Mouse (Mus musculus) E14TG2a.4 (cell line): ENCODE data around the gene Ldha.

Experiments
- H3K27me3 ChIP-seq: 2 replicates; pipeline ENCODE4 v1.6.1; 2014; ENCODE audit warnings: low read length, control low read depth; ENCODE audit not compliant: insufficient read depth
- H3K36me3 ChIP-seq: 2 replicates; pipeline ENCODE4 v1.6.1; 2014; ENCODE audit warnings: low read length, control low read depth; ENCODE audit not compliant: insufficient read depth
- H3K4me1 ChIP-seq: replicated peaks from 2 replicates; pipeline ENCODE4 v1.6.1; 2014; ENCODE audit warnings: low read depth, low read length, control low read depth
- H3K4me3 ChIP-seq: replicated peaks from 2 replicates; pipeline ENCODE4 v1.5.1; 2014; ENCODE audit warnings: mild to moderate bottlenecking, low read length
- H3K9me3 ChIP-seq: 2 replicates; pipeline ENCODE4 v1.6.1; 2014; ENCODE audit warnings: low read length, control low read depth
- CTCF ChIP-seq: conservative IDR thresholded peaks from 2 replicates; pipeline ENCODE4 v1.5.1; 2014; ENCODE audit warnings: low read length
- NANOG ChIP-seq: IDR thresholded peaks from 2 replicates; pipeline ENCODE4 v1.6.1; 2014; ENCODE audit warnings: borderline replicate concordance, low read length, mixed read lengths
- POU5F1 ChIP-seq: IDR thresholded peaks from 2 replicates; pipeline ENCODE4 v1.6.1; 2014; ENCODE audit warnings: low read length, borderline replicate concordance

Gene Ldha

DNA sequence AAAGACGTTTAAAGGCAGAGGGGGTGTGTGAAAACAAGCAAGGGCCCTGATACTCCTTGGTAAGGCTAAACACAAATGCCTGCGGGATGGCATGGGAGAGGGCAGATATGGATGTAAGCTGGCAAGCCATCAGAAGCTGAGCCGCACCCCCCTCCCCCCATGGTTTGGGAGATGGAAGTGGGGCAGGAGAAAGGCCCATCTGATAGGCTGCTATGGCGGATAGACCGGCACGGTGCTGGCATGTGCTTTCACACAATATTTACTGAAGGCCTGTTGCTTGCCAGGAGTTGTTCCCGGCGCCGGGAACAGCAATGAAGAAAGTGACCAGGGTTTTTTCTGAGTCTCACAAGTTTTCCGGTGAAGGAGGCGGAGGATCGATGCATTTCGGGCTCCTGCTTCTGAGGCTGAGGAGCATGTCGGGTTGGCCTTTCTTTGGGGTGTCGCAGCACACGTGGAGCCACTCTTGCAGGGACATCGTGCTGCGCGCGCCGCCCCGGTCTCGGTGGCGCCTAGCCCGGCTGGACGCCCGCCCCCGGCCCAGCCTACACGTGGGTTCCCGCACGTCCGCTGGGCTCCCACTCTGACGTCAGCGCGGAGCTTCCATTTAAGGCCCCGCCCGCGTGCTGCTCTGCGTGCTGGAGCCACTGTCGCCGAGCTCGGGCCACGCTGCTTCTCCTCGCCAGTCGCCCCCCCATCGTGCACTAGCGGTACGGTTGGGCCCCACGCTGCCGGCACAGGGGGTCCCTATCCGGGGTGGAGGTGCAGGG lies 4.1 kb downstream of the Ldha start:
- Histone ChIP-seq H3K9me3 (no peaks in the 10 kb centered on the region), H3K4me1 (peaks cover 67% of the 10 kb centered on the region)

DNA sequence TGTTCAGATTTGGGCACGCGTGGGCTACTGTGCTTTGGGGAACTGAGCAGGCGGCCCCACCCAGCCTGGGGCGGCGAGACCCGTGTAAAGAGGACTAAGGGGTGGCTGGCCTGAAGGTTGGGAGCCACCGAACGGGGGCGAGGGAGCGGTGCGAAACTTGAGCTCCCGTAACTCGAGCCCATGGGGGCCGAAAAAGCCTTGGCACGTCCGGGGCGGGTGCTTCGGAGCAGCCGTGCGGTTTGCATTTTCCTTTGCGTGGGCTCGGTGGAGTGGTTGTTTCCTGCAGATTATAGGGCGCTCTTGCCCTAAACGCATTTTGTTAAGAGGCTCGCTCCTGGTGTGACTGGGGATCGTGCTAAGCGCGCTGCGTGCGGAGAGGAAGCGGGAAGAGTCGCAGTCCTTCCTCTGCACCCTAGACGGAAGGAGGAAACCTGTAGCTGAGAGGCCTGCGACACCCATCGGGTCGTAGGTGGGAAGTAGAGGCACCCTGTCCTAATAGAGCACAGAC lies 4.8 kb downstream of the Ldha start:
- TF ChIP-seq POU5F1 (no peak), CTCF (no peak), NANOG (no peak)
- H3K9me3 ChIP-seq, result no peaks in the 10 kb centered on the region
- H3K27me3 ChIP-seq, result peaks cover 15% of the 10 kb centered on the region; the same call in 1 of the 2 replicates

More for the DNA sequence above, 4.1 kb downstream of the Ldha start:
- peaks cover 50% of the 10 kb centered on the region for H3K36me3 ChIP-seq
- H3K4me3 ChIP-seq, result peak overlapping the region; percentile 98
- peaks cover 15% of the 10 kb centered on the region; the same call in 1 of the 2 replicates for H3K27me3 ChIP-seq
- no peak for TF ChIP-seq POU5F1
- TF ChIP-seq NANOG, result no peak
- no peak for TF ChIP-seq CTCF

DNA sequence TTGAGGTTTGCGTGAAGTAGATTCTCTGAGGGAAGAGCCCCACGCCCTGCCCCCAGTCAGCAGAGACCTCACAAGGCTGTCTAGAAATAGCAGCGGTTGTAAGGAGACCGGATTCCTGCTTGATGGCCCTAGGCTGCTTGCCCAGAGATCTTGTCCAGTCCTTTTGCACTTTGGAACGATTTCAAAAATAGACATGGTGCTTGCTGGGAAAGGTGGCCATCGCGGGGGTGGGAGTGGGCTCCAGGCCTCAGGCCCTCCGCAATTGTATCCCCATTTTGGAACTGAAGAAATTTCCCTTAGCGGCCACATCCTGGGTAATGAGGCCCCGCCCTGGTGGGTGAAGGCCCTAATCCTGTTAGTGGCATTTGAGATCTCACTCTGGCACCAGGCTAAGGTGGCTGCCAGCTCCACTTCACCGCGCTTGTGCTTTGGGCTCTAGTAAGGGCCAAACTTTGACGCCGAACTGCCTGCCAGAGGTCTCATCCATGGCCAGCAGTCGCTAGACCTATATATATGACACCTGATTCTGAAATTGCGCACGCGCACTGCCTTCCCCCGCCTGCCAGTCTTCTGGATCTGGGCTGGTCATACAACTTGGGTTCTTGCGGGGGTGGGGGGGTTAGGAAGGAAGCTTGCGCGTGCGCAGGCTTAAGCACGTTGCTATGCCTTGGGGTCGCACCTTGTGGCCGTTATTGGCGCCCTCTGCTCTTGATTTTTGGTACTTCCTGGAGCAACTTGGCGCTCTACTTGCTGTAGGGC lies 5.4 kb downstream of the Ldha start:
- no peak for TF ChIP-seq CTCF
- TF ChIP-seq POU5F1, result no peak
- TF ChIP-seq NANOG, result no peak
- peaks cover 64% of the 10 kb centered on the region for H3K4me1 ChIP-seq
- no peaks in the 10 kb centered on the region for H3K9me3 ChIP-seq
- peaks cover 15% of the 10 kb centered on the region; the same call in 1 of the 2 replicates for H3K27me3 ChIP-seq
- H3K36me3 ChIP-seq, result peaks cover 62% of the 10 kb centered on the region
- peak overlapping the region; percentile 98 for H3K4me3 ChIP-seq

More for the DNA sequence above, 4.8 kb downstream of the Ldha start:
- peaks cover 64% of the 10 kb centered on the region for H3K4me1 ChIP-seq
- H3K36me3 ChIP-seq, result peaks cover 55% of the 10 kb centered on the region
- peak overlapping the region; percentile 98 for H3K4me3 ChIP-seq

DNA sequence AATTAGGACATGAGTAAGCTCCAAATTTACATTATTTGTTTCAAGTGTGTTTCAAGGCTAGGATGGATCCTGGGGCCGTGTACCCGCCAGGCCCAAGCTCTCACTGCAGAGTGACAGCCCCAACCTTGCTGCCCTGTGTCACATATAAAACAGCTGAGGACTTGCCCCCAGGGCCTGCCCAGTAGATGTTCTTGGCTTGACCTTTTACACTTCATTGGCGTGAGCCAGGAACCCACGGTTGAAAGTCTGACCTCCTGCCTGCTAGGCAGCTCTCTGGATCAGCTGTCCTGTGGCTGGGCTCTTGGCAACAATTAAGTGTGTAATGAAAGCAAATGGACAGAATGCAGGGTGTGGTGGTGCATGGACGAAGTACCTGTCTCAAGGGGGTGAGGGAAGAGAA lies 8.0 kb downstream of the Ldha start:
- Histone ChIP-seq H3K27me3 (0 out of 2 replicates have a peak, but pooled peaks cover 7% of the 10 kb centered on the region), H3K4me1 (peaks cover 62% of the 10 kb centered on the region), H3K4me3 (peak overlapping the region; percentile 41), H3K9me3 (no peaks in the 10 kb centered on the region), H3K36me3 (peaks cover 80% of the 10 kb centered on the region)
- TF ChIP-seq NANOG, result no peak
- TF ChIP-seq POU5F1, result no peak
- no peak for TF ChIP-seq CTCF

DNA sequence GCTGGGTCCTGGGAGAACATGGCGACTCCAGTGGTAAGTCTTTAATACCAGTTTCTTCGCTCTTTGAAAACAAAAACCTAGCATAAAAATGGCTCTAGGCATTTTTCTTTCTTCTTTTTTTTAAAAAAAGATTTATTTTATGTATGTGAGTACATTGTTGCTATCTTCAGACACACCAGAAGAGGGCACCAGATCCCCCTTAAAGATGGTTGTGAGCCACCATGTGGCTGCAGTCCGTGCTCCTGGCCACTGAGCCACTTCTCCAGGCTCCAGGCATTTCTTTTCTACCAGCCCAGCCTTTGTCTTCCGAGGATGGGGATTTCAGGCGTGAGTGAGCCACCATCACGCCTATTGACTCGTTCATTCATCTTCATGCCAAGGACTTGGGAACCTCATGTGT lies 9.8 kb downstream of the Ldha start:
- Histone ChIP-seq H3K9me3 (no peaks in the 10 kb centered on the region), H3K4me3 (no peak overlapping the region), H3K4me1 (peaks cover 65% of the 10 kb centered on the region), H3K27me3 (0 out of 2 replicates have a peak, but pooled peaks cover 7% of the 10 kb centered on the region), H3K36me3 (peaks cover 98% of the 10 kb centered on the region)
- TF ChIP-seq POU5F1 (no peak), CTCF (peak; percentile 24)

DNA sequence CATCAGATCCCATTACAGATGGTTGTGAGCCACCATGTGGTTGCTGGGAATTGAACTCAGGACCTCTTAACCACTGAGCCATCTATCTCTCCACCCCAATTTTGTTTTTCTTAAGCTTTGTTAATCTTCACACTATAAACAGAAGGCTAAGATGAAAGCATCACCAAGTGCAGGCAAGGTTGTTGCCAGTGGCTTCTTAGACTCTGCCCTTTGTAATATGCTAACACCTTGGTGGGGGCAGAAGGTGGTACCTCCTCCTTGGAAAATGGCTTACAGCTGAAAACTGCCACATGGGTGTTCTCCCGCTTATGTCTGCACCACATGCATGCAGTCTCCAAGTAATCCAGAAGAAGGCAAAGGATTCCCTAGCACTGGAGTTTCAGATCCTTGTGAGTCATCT lies 11.4 kb downstream of the Ldha start:
- Histone ChIP-seq H3K9me3 (no peaks in the 10 kb centered on the region), H3K4me1 (peaks cover 59% of the 10 kb centered on the region), H3K27me3 (no peaks in the 10 kb centered on the region), H3K4me3 (no peak overlapping the region), H3K36me3 (peaks cover 86% of the 10 kb centered on the region)
- TF ChIP-seq POU5F1, result no peak
- TF ChIP-seq NANOG, result no peak
- no peak for TF ChIP-seq CTCF

DNA sequence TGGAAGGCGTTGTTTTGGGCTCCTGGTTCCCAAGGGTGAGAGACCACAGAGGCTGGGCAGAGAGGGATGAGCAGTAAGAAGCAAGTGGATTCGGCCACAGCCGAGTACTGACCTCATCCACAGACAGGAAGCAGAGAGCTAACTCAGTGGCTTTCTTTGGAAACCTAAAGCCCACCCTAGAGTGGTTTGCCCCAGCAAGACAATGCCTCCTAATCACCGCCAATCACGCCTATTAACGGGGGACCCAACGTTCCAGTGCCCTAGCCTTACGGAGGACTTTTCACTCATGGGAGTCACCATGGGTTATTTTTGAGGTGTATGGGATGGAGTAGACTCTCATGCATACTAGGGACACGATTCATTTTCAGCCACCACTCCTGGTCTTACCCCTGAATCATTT lies 12.1 kb downstream of the Ldha start:
- Histone ChIP-seq H3K4me1 (peaks cover 55% of the 10 kb centered on the region), H3K9me3 (no peaks in the 10 kb centered on the region), H3K36me3 (peaks cover 79% of the 10 kb centered on the region), H3K27me3 (no peaks in the 10 kb centered on the region), H3K4me3 (no peak overlapping the region)
- peak; percentile 82 for TF ChIP-seq NANOG
- TF ChIP-seq CTCF, result no peak
- no peak for TF ChIP-seq POU5F1

DNA sequence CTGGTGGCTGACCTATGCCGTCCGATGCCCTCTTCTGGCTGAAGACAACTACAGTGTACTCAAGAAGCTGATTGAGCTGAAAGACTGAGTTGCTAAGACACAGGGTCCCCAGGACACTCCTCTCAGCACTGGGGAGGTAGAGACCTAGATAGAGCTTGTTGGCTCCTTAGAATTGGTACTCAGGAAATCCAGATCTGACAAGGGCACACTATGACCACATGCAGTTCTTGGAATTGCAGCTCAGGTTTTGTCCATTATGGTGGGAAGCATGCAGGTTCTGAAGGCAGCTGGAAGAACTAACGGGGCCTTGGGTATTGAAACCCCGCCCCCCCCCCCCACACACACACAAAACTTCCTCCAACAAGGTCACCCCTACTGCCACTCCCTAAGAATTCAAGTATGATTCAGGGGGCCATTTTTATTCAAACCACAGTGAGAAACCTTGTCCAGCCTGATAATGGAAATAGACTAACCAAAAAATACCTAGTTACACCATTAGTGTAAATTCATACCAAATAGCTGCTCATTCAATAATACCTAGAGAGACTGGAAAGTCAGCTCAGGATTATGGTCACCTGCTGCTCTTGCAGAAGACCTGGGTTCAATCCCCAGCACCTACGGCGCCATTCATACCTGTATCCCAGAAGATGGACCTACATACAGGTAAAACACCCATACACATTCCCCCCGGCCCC lies 14.7 kb downstream of the Ldha start:
- no peak for TF ChIP-seq CTCF
- no peak; the same call in 1 of the 2 replicates for TF ChIP-seq POU5F1
- TF ChIP-seq NANOG, result no peak
- no peaks in the 10 kb centered on the region for H3K9me3 ChIP-seq
- no peak overlapping the region for H3K4me3 ChIP-seq
- no peaks in the 10 kb centered on the region for H3K27me3 ChIP-seq
- peaks cover 34% of the 10 kb centered on the region for H3K4me1 ChIP-seq
- H3K36me3 ChIP-seq, result peaks cover 55% of the 10 kb centered on the region
